ENCODE assay signal across 14 mouse cellular contexts in the genomic region with DNA sequence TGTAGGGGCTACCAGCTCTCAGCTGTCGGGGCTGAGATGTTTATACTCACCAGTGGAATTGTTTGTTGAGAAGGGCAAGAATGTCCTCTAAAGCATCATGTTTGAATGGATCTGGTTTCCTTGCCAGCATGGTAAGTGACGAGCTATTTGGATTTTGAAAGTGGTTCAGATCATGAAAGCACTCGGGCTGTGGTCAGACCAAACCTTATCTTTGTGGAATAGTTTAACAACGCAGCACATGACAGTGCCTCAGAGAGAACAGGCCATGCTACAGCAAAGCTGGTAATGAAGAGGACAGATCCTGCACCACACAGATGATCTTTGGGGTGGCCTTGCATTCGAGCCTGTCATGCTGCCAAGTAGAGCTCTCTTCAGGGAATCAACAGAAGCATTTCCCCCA.
DNase-seq lines count a peak whose midpoint lies in the region; ATAC-seq lines count a peak whose summit lies in the region.
"Had no signal": no experiment of that assay in that cellular context is flagged by ENCODE, and none has a peak within 500 bp of the region (broad histone marks: within the 10 kb centered on the region; RNA-seq: fewer than 3 reads in every experiment).

No protein-coding gene starts in this region.

- no peak for DNase-seq in midbrain, embryonic 10.5 days (ENCODE audit: low spot score)
- no peak for DNase-seq in urinary bladder, postnatal 36 days (ENCODE audit: low spot score in 2 of 2)
- no peak for DNase-seq in ovary, adult 18-20 months (ENCODE audit: low spot score)
- DNase-seq: cerebellum, adult 9-11 months; right cerebral cortex, adult 18-20 months; spleen, adult 18-20 months; thymus, postnatal 4 days had no signal

- no peak overlapping the region for H3K4me3 ChIP-seq in hindbrain, embryonic 13.5 days
- no peak overlapping the region for H3K4me3 ChIP-seq in hindbrain, embryonic 12.5 days
- no peak overlapping the region for H3K4me3 ChIP-seq in midbrain, embryonic 13.5 days (replicated peaks)
- no peak overlapping the region for H3K4me3 ChIP-seq in midbrain, embryonic 10.5 days
- H3K4me3 ChIP-seq: intestine, embryonic 15.5 days had no signal

- H3K9ac ChIP-seq in hindbrain, embryonic 13.5 days, result no peak overlapping the region
- H3K9ac ChIP-seq in hindbrain, embryonic 12.5 days, result no peak overlapping the region
- H3K9ac ChIP-seq in midbrain, embryonic 13.5 days (replicated peaks), result no peak overlapping the region
- H3K9ac ChIP-seq: intestine, embryonic 15.5 days had no signal

- no peaks in the 10 kb centered on the region for H3K27me3 ChIP-seq in hindbrain, embryonic 13.5 days
- no peaks in the 10 kb centered on the region for H3K27me3 ChIP-seq in hindbrain, embryonic 12.5 days
- no peaks in the 10 kb centered on the region for H3K27me3 ChIP-seq in midbrain, embryonic 13.5 days
- no peaks in the 10 kb centered on the region for H3K27me3 ChIP-seq in midbrain, embryonic 10.5 days (ENCODE audit: low read depth, poor library complexity, severe bottlenecking)
- H3K27me3 ChIP-seq: intestine, embryonic 15.5 days had no signal

- H3K9me3 ChIP-seq in hindbrain, embryonic 13.5 days, result no peaks in the 10 kb centered on the region
- H3K9me3 ChIP-seq in hindbrain, embryonic 12.5 days (replicated peaks), result no peaks in the 10 kb centered on the region
- H3K9me3 ChIP-seq in midbrain, embryonic 13.5 days, result no peaks in the 10 kb centered on the region
- H3K9me3 ChIP-seq in midbrain, embryonic 10.5 days (replicated peaks), result no peaks in the 10 kb centered on the region
- H3K9me3 ChIP-seq: intestine, embryonic 15.5 days had no signal

- no peaks in the 10 kb centered on the region for H3K36me3 ChIP-seq in hindbrain, embryonic 13.5 days
- no peaks in the 10 kb centered on the region for H3K36me3 ChIP-seq in hindbrain, embryonic 12.5 days
- no peaks in the 10 kb centered on the region for H3K36me3 ChIP-seq in midbrain, embryonic 13.5 days
- peaks cover 6% of the 10 kb centered on the region; the same call in 1 of the 2 replicates for H3K36me3 ChIP-seq in midbrain, embryonic 10.5 days
- H3K36me3 ChIP-seq: intestine, embryonic 15.5 days had no signal

- H3K4me2 ChIP-seq in hindbrain, embryonic 13.5 days, result no peak overlapping the region
- no peak overlapping the region for H3K4me2 ChIP-seq in hindbrain, embryonic 12.5 days (replicated peaks)
- H3K4me2 ChIP-seq in midbrain, embryonic 13.5 days (replicated peaks), result no peak overlapping the region
- H3K4me2 ChIP-seq: intestine, embryonic 15.5 days had no signal

- peak overlapping the region; percentile 92; the same call in 1 of the 2 replicates for H3K27ac ChIP-seq in hindbrain, embryonic 13.5 days
- H3K27ac ChIP-seq in hindbrain, embryonic 12.5 days, result no peak overlapping the region
- H3K27ac ChIP-seq in midbrain, embryonic 13.5 days, result peak overlapping the region; percentile 10; the same call in 1 of the 2 replicates
- H3K27ac ChIP-seq in midbrain, embryonic 10.5 days (replicated peaks), result no peak overlapping the region
- H3K27ac ChIP-seq: macrophage had no signal

- 81% methylated on average over 5 of the region's 5 CpGs for WGBS in hindbrain, embryonic 13.5 days
- 77% methylated on average over 5 of the region's 5 CpGs for WGBS in hindbrain, embryonic 12.5 days
- WGBS in midbrain, embryonic 13.5 days, result 84% methylated on average over 5 of the region's 5 CpGs
- WGBS in midbrain, embryonic 10.5 days, result 82% methylated on average over 5 of the region's 5 CpGs

- no peak for ATAC-seq in hindbrain, embryonic 13.5 days (ENCODE audit: low FRiP score)
- no peak for ATAC-seq in hindbrain, embryonic 12.5 days (ENCODE audit: low FRiP score)
- no peak for ATAC-seq in midbrain, embryonic 13.5 days
- ATAC-seq in common myeloid progenitor, adult 5-6 weeks (replicated peaks; ENCODE audit: low read depth, poor library complexity, severe bottlenecking), result peak; percentile 54
- peak; percentile 56 for ATAC-seq in megakaryocyte-erythroid progenitor cell, adult 5-6 weeks (replicated peaks; ENCODE audit: low FRiP score, low TSS enrichment, poor library complexity, severe bottlenecking)

- H3K4me1 ChIP-seq in hindbrain, embryonic 13.5 days (replicated peaks), result peaks cover 67% of the 10 kb centered on the region
- peaks cover 54% of the 10 kb centered on the region for H3K4me1 ChIP-seq in hindbrain, embryonic 12.5 days
- H3K4me1 ChIP-seq in midbrain, embryonic 13.5 days (replicated peaks), result peaks cover 50% of the 10 kb centered on the region
- peaks cover 58% of the 10 kb centered on the region for H3K4me1 ChIP-seq in midbrain, embryonic 10.5 days

Comparison
In these comparisons a context has a peak if more than half of its experiments do, and no peak if none do; other contexts are left out.
1. H3K27ac ChIP-seq: peak in hindbrain, embryonic 13.5 days (single experiment) and midbrain, embryonic 13.5 days (single experiment); none in hindbrain, embryonic 12.5 days (single experiment) and midbrain, embryonic 10.5 days (single experiment).
2. ATAC-seq: peak in common myeloid progenitor, adult 5-6 weeks (single experiment) and megakaryocyte-erythroid progenitor cell, adult 5-6 weeks (single experiment); none in hindbrain, embryonic 13.5 days (single experiment), hindbrain, embryonic 12.5 days (single experiment) and midbrain, embryonic 13.5 days (single experiment).